Mouse (Mus musculus): ENCODE measurements at regions not wholly inside any gene's neighbourhood (a gene's known extent, or its start where the extent isn't known, plus 50 kb on each side); places are given as distances from the start of the nearest gene placed in this dataset.

GRCm38 (mm10) chr15:56818158-56818690, 659.2 kb downstream of the Slc22a22 start:
- TF ChIP-seq CTCF (IDR thresholded peaks at IDR 0.05; ENCODE audit: low read depth), result no peak
- TF ChIP-seq EP300 (optimal IDR thresholded peaks at IDR 0.05), result no peak

Measured in stomach, postnatal 0 days (tissue).